Mouse (Mus musculus): Measurements from ENCODE around the gene Fam178b.

GRCm38 (mm10) chr1:36718786-36719185 is 35.8 kb upstream of the Fam178b start:
- TF ChIP-seq MYOD1 (IDR thresholded peaks at IDR 0.05; ENCODE audit: control insufficient read depth, insufficient read length, low read depth) (no peak), CTCF (IDR thresholded peaks at IDR 0.05; ENCODE audit: control insufficient read depth, insufficient read depth, insufficient read length) (no peak), USF1 (IDR thresholded peaks at IDR 0.05; ENCODE audit: low read depth) (no peak), MYOG (IDR thresholded peaks at IDR 0.05; ENCODE audit: control insufficient read depth, extremely low read depth, insufficient read length) (no peak), MAX (IDR thresholded peaks at IDR 0.05) (no peak)

Measured in C2C12 (cell line).